Mouse (Mus musculus) limb, embryonic 15.5 days (tissue): ENCODE measurements around the gene Ror1. TPM values are rescaled to one million over a fixed set of nuclear protein-coding genes. Genes with fewer than 3 reads are reported as not detected.

Experiments
- ATAC-seq: fragments of 200-750 bp; cut with Nextera tagmentation; 2 replicates; pipeline ENCODE4 v1.8.0; 2017; ENCODE audit warnings: low read depth, moderate TSS enrichment; ENCODE audit not compliant: insufficient number of reproducible peaks, low FRiP score, low TSS enrichment
- H3K27ac ChIP-seq: fragments of 300-500 bp; sonication (generic); 2 replicates; pipeline ENCODE4 v1.5.1; 2015; ENCODE audit warnings: moderate library complexity, mild to moderate bottlenecking, inconsistent platforms
- H3K27me3 ChIP-seq: fragments of 300-500 bp; sonication (generic); 2 replicates; pipeline ENCODE4 v1.6.1; 2015; ENCODE audit warnings: inconsistent platforms
- H3K36me3 ChIP-seq: fragments of 300-500 bp; sonication (generic); 2 replicates; pipeline ENCODE4 v1.6.1; 2015; ENCODE audit warnings: inconsistent platforms
- H3K4me1 ChIP-seq: fragments of 300-500 bp; sonication (generic); 2 replicates; pipeline ENCODE4 v1.6.1; 2015; ENCODE audit warnings: inconsistent platforms
- H3K4me2 ChIP-seq: fragments of 300-500 bp; sonication (generic); 2 replicates; pipeline ENCODE4 v1.6.1; 2015; ENCODE audit warnings: mild to moderate bottlenecking, inconsistent platforms
- H3K4me3 ChIP-seq: fragments of 300-500 bp; sonication (generic); 2 replicates; pipeline ENCODE4 v1.5.1; 2015; ENCODE audit warnings: mild to moderate bottlenecking, inconsistent platforms
- H3K9ac ChIP-seq: fragments of 300-500 bp; sonication (generic); 2 replicates; pipeline ENCODE4 v1.6.1; 2015; ENCODE audit warnings: inconsistent platforms
- H3K9me3 ChIP-seq: fragments of 300-500 bp; sonication (generic); 2 replicates; pipeline ENCODE4 v1.6.1; 2016; ENCODE audit warnings: inconsistent platforms
- WGBS: fragments of 180-500 bp; shearing (Covaris S2); methylation state at CpG from one replicate; pipeline ENCODE4 v1.1.7; 2015; 5-methylcytosine and 5-hydroxymethylcytosine counted together
- polyA plus RNA-seq: library from polyadenylated mRNA; unstranded; fragments of >200 nt; fragmentation: Nextera tagmentation; extraction: Ambion mirVana; gene quantifications from 2 replicates; pipeline ENCODE4 v1.2.1, GENCODE M21; 2015

Gene Ror1
- polyA plus RNA-seq, 1 experiment from 2014 or later = 9.5 TPM

- H3K36me3 ChIP-seq = no peaks in the 10 kb centered on the region
- H3K4me3 ChIP-seq = no peak overlapping the region
- H3K27ac ChIP-seq = no peak overlapping the region
- no peaks in the 10 kb centered on the region for H3K27me3 ChIP-seq
- H3K4me2 ChIP-seq = no peak overlapping the region
- no peaks in the 10 kb centered on the region for H3K9me3 ChIP-seq
- peaks cover 9% of the 10 kb centered on the region; the same call in 1 of the 2 replicates for H3K4me1 ChIP-seq
- WGBS = 79% methylated on average over 7 of the region's 7 CpGs
- no peak overlapping the region for H3K9ac ChIP-seq
- no peak for ATAC-seq
These were observed 254.7 kb downstream of the Ror1 start for GRCm38 (mm10) chr4:100350106-100350795.

- no peak for ATAC-seq
- H3K9me3 ChIP-seq = no peaks in the 10 kb centered on the region
- H3K4me1 ChIP-seq = peaks cover 9% of the 10 kb centered on the region
These were observed 256.3 kb downstream of the Ror1 start for GRCm38 (mm10) chr4:100351797-100352290.

GRCm38 (mm10) chr4:100355566-100355965, 260.0 kb downstream of the Ror1 start:
- no peaks in the 10 kb centered on the region for H3K9me3 ChIP-seq
- no peaks in the 10 kb centered on the region; the same call in 1 of the 2 replicates for H3K27me3 ChIP-seq
- H3K4me2 ChIP-seq = no peak overlapping the region
- no peak overlapping the region for H3K4me3 ChIP-seq
- no peak overlapping the region for H3K9ac ChIP-seq
- H3K4me1 ChIP-seq = peaks cover 1% of the 10 kb centered on the region; the same call in 1 of the 2 replicates
- no peaks in the 10 kb centered on the region for H3K36me3 ChIP-seq
- no peak for ATAC-seq
- 51% methylated on average over 5 of the region's 5 CpGs for WGBS
- no peak overlapping the region for H3K27ac ChIP-seq

More at GRCm38 (mm10) chr4:100351797-100352290, 256.3 kb downstream of the Ror1 start:
- H3K4me3 ChIP-seq = no peak overlapping the region
- no peak overlapping the region for H3K27ac ChIP-seq
- no peaks in the 10 kb centered on the region for H3K27me3 ChIP-seq
- no peak overlapping the region for H3K4me2 ChIP-seq
- no peak overlapping the region for H3K9ac ChIP-seq
- H3K36me3 ChIP-seq = no peaks in the 10 kb centered on the region

- no peak overlapping the region for H3K4me3 ChIP-seq
- H3K9me3 ChIP-seq = no peaks in the 10 kb centered on the region
- WGBS = 59% methylated on average over 4 of the region's 4 CpGs
- no peak overlapping the region for H3K27ac ChIP-seq
- H3K4me1 ChIP-seq = peaks cover under 1% of the 10 kb centered on the region; the same call in 1 of the 2 replicates
- peaks cover 3% of the 10 kb centered on the region; the same call in 1 of the 2 replicates for H3K27me3 ChIP-seq
- ATAC-seq = no peak
- H3K36me3 ChIP-seq = no peaks in the 10 kb centered on the region
- H3K4me2 ChIP-seq = no peak overlapping the region
- no peak overlapping the region for H3K9ac ChIP-seq
These were observed 262.4 kb downstream of the Ror1 start for GRCm38 (mm10) chr4:100357881-100358589.

GRCm38 (mm10) chr4:100363666-100364065, 268.1 kb downstream of the Ror1 start:
- Histone ChIP-seq H3K9ac (no peak overlapping the region), H3K36me3 (no peaks in the 10 kb centered on the region), H3K4me1 (peaks cover 16% of the 10 kb centered on the region), H3K27me3 (peaks cover 3% of the 10 kb centered on the region; the same call in 1 of the 2 replicates), H3K27ac (0 out of 2 replicates have a peak overlapping the region, but pooled peaks have one; percentile 28), H3K9me3 (no peaks in the 10 kb centered on the region), H3K4me3 (no peak overlapping the region), H3K4me2 (no peak overlapping the region)
- 40% methylated on average over 7 of the region's 7 CpGs for WGBS
- no peak for ATAC-seq

- no peak for ATAC-seq
- H3K4me2 ChIP-seq = no peak overlapping the region
- no peaks in the 10 kb centered on the region for H3K36me3 ChIP-seq
- H3K4me3 ChIP-seq = no peak overlapping the region
- no peak overlapping the region for H3K9ac ChIP-seq
- H3K4me1 ChIP-seq = peaks cover 9% of the 10 kb centered on the region
- WGBS = 55% methylated on average over 2 of the region's 2 CpGs
- peaks cover 13% of the 10 kb centered on the region; the same call in 1 of the 2 replicates for H3K27me3 ChIP-seq
- no peak overlapping the region for H3K27ac ChIP-seq
- no peaks in the 10 kb centered on the region for H3K9me3 ChIP-seq
These were observed 273.1 kb downstream of the Ror1 start for GRCm38 (mm10) chr4:100368691-100369090.

- no peak overlapping the region for H3K27ac ChIP-seq
- WGBS = 85% methylated on average over 7 of the region's 7 CpGs
- ATAC-seq = no peak
These were observed 274.1 kb downstream of the Ror1 start for GRCm38 (mm10) chr4:100369541-100370174.

GRCm38 (mm10) chr4:100372806-100373205, 277.2 kb downstream of the Ror1 start:
- WGBS = 49% methylated on average over 11 of the region's 11 CpGs
- Histone ChIP-seq H3K27ac (no peak overlapping the region), H3K36me3 (no peaks in the 10 kb centered on the region), H3K9ac (no peak overlapping the region), H3K4me2 (no peak overlapping the region), H3K4me1 (no peaks in the 10 kb centered on the region; the same call in 1 of the 2 replicates), H3K4me3 (no peak overlapping the region), H3K27me3 (peaks cover 18% of the 10 kb centered on the region; the same call in 1 of the 2 replicates), H3K9me3 (no peaks in the 10 kb centered on the region)
- no peak for ATAC-seq

More at GRCm38 (mm10) chr4:100369541-100370174, 274.1 kb downstream of the Ror1 start:
- no peak overlapping the region for H3K4me3 ChIP-seq
- H3K9ac ChIP-seq = no peak overlapping the region
- no peaks in the 10 kb centered on the region for H3K9me3 ChIP-seq
- no peaks in the 10 kb centered on the region; the same call in 1 of the 2 replicates for H3K4me1 ChIP-seq
- no peaks in the 10 kb centered on the region for H3K36me3 ChIP-seq
- H3K27me3 ChIP-seq = peaks cover 13% of the 10 kb centered on the region; the same call in 1 of the 2 replicates
- no peak overlapping the region for H3K4me2 ChIP-seq

- Histone ChIP-seq H3K9me3 (no peaks in the 10 kb centered on the region), H3K27ac (no peak overlapping the region), H3K4me2 (no peak overlapping the region), H3K9ac (no peak overlapping the region), H3K27me3 (peaks cover 18% of the 10 kb centered on the region; the same call in 1 of the 2 replicates), H3K36me3 (no peaks in the 10 kb centered on the region), H3K4me3 (no peak overlapping the region), H3K4me1 (no peaks in the 10 kb centered on the region; the same call in 1 of the 2 replicates)
- WGBS = 65% methylated on average over 4 of the region's 4 CpGs
- ATAC-seq = no peak
These were observed 278.2 kb downstream of the Ror1 start for GRCm38 (mm10) chr4:100373780-100374179.

GRCm38 (mm10) chr4:100375286-100375685, 279.7 kb downstream of the Ror1 start:
- H3K36me3 ChIP-seq = no peaks in the 10 kb centered on the region
- WGBS = 90% methylated on average over 5 of the region's 5 CpGs

GRCm38 (mm10) chr4:100376163-100376562, 280.6 kb downstream of the Ror1 start:
- Histone ChIP-seq H3K9me3 (no peaks in the 10 kb centered on the region), H3K27me3 (peaks cover 5% of the 10 kb centered on the region; the same call in 1 of the 2 replicates), H3K9ac (no peak overlapping the region), H3K4me3 (no peak overlapping the region), H3K4me2 (no peak overlapping the region), H3K27ac (no peak overlapping the region), H3K36me3 (no peaks in the 10 kb centered on the region), H3K4me1 (no peaks in the 10 kb centered on the region; the same call in 1 of the 2 replicates)
- no peak for ATAC-seq
- 53% methylated on average over 6 of the region's 6 CpGs for WGBS

More at GRCm38 (mm10) chr4:100375286-100375685, 279.7 kb downstream of the Ror1 start:
- no peak for ATAC-seq
- Histone ChIP-seq H3K9me3 (no peaks in the 10 kb centered on the region), H3K4me1 (no peaks in the 10 kb centered on the region; the same call in 1 of the 2 replicates), H3K4me3 (no peak overlapping the region), H3K27me3 (0 out of 2 replicates have a peak, but pooled peaks cover 9% of the 10 kb centered on the region), H3K9ac (no peak overlapping the region), H3K4me2 (no peak overlapping the region), H3K27ac (no peak overlapping the region)
